Mouse (Mus musculus) heart, embryonic 16.5 days (tissue): ENCODE measurements around the gene Sod3. TPM values are rescaled to one million over a fixed set of nuclear protein-coding genes. Genes with fewer than 3 reads are reported as not detected.
A peak's percentile ranks its signal among the peaks of the same experiment; 100 is the strongest.

Experiments used
- ATAC-seq: fragments of 200-750 bp; cut with Nextera tagmentation; replicated peaks from 2 replicates; pipeline ENCODE4 v1.8.0; 2017; ENCODE audit warnings: moderate number of reproducible peaks; ENCODE audit not compliant: insufficient read depth, low FRiP score; ENCODE audit errors: extremely low read depth
- H3K27ac ChIP-seq: fragments of 300-500 bp; sonication (generic); 2 replicates; pipeline ENCODE4 v1.5.1; 2014; ENCODE audit warnings: mild to moderate bottlenecking, low read length, control low read depth, moderate library complexity
- H3K27me3 ChIP-seq: fragments of 300-500 bp; sonication (generic); 2 replicates; pipeline ENCODE4 v1.6.1; 2014; ENCODE audit warnings: low read length, mixed read lengths; ENCODE audit not compliant: control insufficient read depth, insufficient read depth
- H3K36me3 ChIP-seq: fragments of 300-500 bp; sonication (generic); 2 replicates; pipeline ENCODE4 v1.6.1; 2014; ENCODE audit not compliant: control insufficient read depth, insufficient read depth
- H3K4me1 ChIP-seq: fragments of 300-500 bp; sonication (generic); 2 replicates; pipeline ENCODE4 v1.6.1; 2014; ENCODE audit warnings: low read length, mixed read lengths; ENCODE audit not compliant: control insufficient read depth, insufficient read depth
- H3K4me2 ChIP-seq: fragments of 300-500 bp; sonication (generic); 2 replicates; pipeline ENCODE4 v1.6.1; 2014; ENCODE audit warnings: low read depth, mild to moderate bottlenecking, control low read depth, low read length
- H3K4me3 ChIP-seq: fragments of 300-500 bp; sonication (generic); 2 replicates; pipeline ENCODE4 v1.5.1; 2014; ENCODE audit warnings: mild to moderate bottlenecking, control low read depth, low read length
- H3K9ac ChIP-seq: fragments of 300-500 bp; sonication (generic); 2 replicates; pipeline ENCODE4 v1.6.1; 2014; ENCODE audit warnings: low read length, control low read depth
- H3K9me3 ChIP-seq: fragments of 300-500 bp; sonication (generic); replicated peaks from 2 replicates; pipeline ENCODE4 v1.6.1; 2016; ENCODE audit warnings: low read length; ENCODE audit not compliant: control insufficient read depth
- WGBS: fragments of 180-500 bp; shearing (Covaris S2); extraction: QIAGEN DNeasy Blood & Tissue Kit; methylation state at CpG from one replicate; pipeline ENCODE4 v1.1.7; 2014; 5-methylcytosine and 5-hydroxymethylcytosine counted together
- polyA plus RNA-seq: library from polyadenylated mRNA; unstranded; fragments of >200 nt; fragmentation: Nextera tagmentation; extraction: Ambion mirVana; gene quantifications from 2 replicates; pipeline ENCODE4 v1.2.1, GENCODE M21; 2015

Sod3 gene
- polyA plus RNA-seq, 1 experiment from 2014 or later: 1.6 TPM

DNA sequence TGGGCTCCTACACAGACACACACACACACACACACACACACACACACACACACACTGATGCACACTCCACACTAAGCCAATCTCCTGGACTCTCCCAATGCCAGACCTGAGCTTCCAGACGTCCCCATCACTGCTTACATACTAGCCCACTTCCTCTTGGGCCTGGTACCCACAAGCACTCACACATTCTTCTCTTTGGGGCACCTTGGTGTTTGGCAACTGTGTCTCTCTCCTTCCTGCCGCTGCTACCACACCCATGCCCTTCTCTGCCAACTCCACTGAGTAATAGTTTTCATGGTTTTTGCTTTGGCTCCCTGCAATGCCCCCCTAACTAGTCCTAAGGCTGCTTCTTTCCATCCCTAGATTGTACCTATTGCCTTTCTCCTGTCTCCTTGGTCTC lies 3.1 kb downstream of the Sod3 start:
- no peaks in the 10 kb centered on the region; the same call in 1 of the 2 replicates for H3K27me3 ChIP-seq
- H3K9me3 ChIP-seq: 0 out of 2 replicates have a peak, but pooled peaks cover 2% of the 10 kb centered on the region
- 58% methylated on average over 2 of the region's 2 CpGs for WGBS
- H3K4me1 ChIP-seq: peaks cover 11% of the 10 kb centered on the region
- ATAC-seq: no peak
- H3K9ac ChIP-seq: no peak overlapping the region
- H3K4me2 ChIP-seq: no peak overlapping the region
- no peaks in the 10 kb centered on the region for H3K36me3 ChIP-seq
- H3K4me3 ChIP-seq: no peak overlapping the region
- H3K27ac ChIP-seq: no peak overlapping the region

DNA sequence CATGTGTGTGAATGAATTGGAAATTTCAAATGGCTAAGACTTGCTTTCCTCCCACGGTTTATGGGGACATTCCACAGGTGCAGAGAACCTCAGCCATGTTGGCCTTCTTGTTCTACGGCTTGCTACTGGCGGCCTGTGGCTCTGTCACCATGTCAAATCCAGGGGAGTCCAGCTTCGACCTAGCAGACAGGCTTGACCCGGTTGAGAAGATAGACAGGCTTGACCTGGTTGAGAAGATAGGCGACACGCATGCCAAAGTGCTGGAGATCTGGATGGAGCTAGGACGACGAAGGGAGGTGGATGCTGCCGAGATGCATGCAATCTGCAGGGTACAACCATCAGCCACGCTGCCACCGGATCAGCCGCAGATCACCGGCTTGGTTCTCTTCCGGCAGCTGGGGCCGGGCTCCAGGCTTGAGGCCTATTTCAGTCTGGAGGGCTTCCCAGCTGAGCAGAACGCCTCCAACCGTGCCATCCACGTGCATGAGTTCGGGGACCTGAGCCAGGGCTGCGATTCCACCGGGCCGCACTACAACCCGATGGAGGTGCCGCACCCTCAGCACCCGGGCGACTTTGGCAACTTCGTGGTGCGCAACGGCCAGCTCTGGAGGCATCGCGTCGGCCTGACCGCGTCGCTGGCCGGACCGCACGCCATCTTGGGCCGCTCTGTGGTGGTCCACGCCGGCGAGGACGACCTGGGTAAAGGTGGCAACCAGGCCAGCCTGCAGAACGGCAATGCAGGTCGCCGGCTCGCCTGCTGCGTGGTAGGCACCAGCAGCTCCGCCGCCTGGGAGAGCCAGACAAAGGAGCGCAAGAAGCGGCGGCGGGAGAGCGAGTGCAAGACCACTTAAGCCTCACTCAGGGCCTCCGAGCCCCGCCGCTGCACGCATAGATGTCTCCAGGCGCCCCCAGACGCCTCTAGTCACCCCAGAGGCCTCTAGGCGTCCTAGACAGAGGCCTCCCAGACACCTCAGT lies 4.6 kb downstream of the Sod3 start:
- peaks cover 9% of the 10 kb centered on the region for H3K4me1 ChIP-seq
- peak overlapping the region; percentile 62 for H3K9ac ChIP-seq
- no peak overlapping the region for H3K27ac ChIP-seq
- 39% methylated on average over 63 of the region's 63 CpGs for WGBS
- H3K4me2 ChIP-seq: peak overlapping the region; percentile 71
- H3K36me3 ChIP-seq: no peaks in the 10 kb centered on the region
- peak overlapping the region; percentile 44 for H3K4me3 ChIP-seq
- H3K27me3 ChIP-seq: no peaks in the 10 kb centered on the region; the same call in 1 of the 2 replicates
- ATAC-seq: no peak
- 0 out of 2 replicates have a peak, but pooled peaks cover 2% of the 10 kb centered on the region for H3K9me3 ChIP-seq

DNA sequence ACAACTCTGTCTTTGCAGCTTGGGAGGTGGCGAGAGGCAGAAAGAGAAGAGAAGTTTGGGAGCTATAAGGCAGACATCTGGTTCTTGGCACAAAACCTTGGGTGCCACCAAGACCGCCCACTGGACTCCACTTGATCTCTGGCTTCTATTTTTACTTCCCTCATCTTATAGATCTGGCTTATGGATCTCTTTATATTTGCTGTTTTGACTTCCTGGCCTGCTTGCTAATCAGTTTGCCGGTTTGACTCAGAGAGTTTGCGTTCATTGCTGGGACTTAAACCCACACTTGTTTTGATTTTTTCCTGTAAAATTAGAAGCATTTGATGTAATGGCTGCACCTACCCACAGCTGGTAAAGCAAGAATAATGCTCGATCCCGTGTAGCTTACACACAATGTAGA lies 7.3 kb downstream of the Sod3 start:
- Histone ChIP-seq H3K4me1 (no peaks in the 10 kb centered on the region; the same call in 1 of the 2 replicates), H3K4me2 (no peak overlapping the region), H3K4me3 (no peak overlapping the region), H3K9me3 (0 out of 2 replicates have a peak, but pooled peaks cover 2% of the 10 kb centered on the region), H3K9ac (no peak overlapping the region), H3K36me3 (no peaks in the 10 kb centered on the region), H3K27ac (no peak overlapping the region), H3K27me3 (no peaks in the 10 kb centered on the region; the same call in 1 of the 2 replicates)
- ATAC-seq: no peak
- 88% methylated on average over 6 of the region's 6 CpGs for WGBS

DNA sequence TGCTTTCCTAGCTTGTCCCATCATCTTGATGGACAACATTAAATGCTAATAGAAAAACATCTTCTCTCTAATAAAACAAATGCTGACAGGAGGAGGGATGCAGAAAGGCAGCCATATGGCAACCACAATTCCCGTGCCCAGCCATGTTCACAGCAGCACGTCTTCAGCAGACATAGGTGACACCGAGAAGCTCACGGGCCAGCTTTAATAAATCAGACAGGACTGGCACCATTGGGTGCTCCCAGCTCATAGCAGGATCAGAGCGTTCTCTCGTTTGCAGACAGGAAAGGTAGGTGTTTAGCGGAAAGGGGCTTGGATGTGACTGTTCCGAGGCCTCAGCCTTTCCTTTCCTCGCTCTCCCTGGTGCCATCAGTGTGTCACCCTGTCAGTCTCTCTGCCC lies 12.3 kb downstream of the Sod3 start:
- Histone ChIP-seq H3K36me3 (no peaks in the 10 kb centered on the region), H3K9ac (no peak overlapping the region), H3K9me3 (no peaks in the 10 kb centered on the region), H3K4me3 (no peak overlapping the region), H3K27me3 (no peaks in the 10 kb centered on the region), H3K27ac (no peak overlapping the region), H3K4me2 (no peak overlapping the region), H3K4me1 (no peaks in the 10 kb centered on the region)
- 87% methylated on average over 9 of the region's 9 CpGs for WGBS
- ATAC-seq: no peak

DNA sequence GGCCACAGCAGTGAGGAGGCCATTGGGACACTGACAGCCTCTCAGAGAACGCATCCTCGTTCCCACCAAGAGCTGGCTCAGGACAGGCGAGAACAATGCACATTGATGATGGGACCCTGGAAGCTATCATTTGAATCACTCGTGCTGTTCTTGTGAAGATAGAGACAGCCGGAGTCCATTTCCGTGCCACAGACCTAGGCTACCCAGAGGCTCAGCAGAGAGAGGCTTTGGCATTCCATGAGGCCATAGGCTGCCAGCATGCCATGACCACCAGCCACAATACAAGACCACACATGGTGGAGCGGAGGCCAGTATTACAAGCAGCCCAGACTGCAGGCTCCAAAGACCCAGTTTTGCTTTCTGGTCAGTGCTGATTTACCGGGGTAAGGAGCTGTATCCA lies 19.2 kb downstream of the Sod3 start:
- Histone ChIP-seq H3K9ac (no peak overlapping the region), H3K9me3 (no peaks in the 10 kb centered on the region), H3K4me2 (no peak overlapping the region), H3K36me3 (no peaks in the 10 kb centered on the region), H3K27ac (no peak overlapping the region), H3K27me3 (no peaks in the 10 kb centered on the region), H3K4me1 (no peaks in the 10 kb centered on the region), H3K4me3 (no peak overlapping the region)
- no peak for ATAC-seq
- WGBS: 75% methylated on average over 8 of the region's 8 CpGs

DNA sequence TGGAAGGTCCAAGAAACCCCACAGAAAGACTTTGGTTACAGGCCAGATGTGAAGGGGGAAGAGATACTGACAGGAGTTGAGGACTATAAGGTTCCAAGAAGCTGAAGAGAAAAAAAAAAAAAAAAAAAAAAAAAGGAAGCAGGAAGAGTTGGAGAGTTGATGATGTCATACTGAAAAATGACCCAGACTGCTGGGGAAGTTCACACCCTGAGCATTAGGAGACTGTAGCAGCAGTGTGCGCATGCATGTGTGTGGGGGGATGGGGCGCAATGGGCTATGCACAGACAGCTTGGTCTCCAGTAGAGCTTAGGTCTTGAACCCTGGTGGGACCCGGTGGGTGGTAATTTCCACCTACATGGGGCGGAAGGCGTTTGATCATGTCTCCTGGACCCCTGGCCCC lies 20.2 kb downstream of the Sod3 start:
- no peak overlapping the region for H3K4me2 ChIP-seq
- no peaks in the 10 kb centered on the region for H3K27me3 ChIP-seq
- no peak for ATAC-seq
- no peaks in the 10 kb centered on the region for H3K4me1 ChIP-seq
- H3K36me3 ChIP-seq: no peaks in the 10 kb centered on the region
- WGBS: 76% methylated on average over 5 of the region's 5 CpGs
- no peak overlapping the region for H3K4me3 ChIP-seq
- no peak overlapping the region for H3K9ac ChIP-seq
- H3K9me3 ChIP-seq: no peaks in the 10 kb centered on the region
- no peak overlapping the region for H3K27ac ChIP-seq

DNA sequence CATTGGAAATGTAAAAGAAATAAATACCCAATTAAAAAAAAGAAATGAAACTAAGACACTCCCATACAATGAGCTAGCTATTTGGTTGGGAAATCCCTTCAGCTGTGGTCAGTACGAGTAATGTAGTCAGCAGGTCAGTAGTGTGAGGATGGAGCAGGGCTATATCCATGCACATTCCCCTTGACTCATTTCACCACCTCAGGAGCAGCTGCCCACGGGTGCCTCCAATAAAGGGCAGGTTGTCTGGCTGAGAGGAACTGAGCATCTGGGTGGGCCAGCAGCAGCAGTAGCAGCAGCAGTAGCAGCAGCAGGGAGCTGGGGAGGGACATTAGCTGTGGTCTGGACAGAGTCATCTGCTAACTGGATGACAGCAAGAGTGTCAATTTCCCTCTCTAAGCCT lies 22.4 kb downstream of the Sod3 start:
- Histone ChIP-seq H3K9ac (no peak overlapping the region), H3K4me1 (no peaks in the 10 kb centered on the region), H3K36me3 (peaks cover 4% of the 10 kb centered on the region; the same call in 1 of the 2 replicates), H3K4me2 (no peak overlapping the region), H3K4me3 (no peak overlapping the region), H3K27ac (no peak overlapping the region), H3K9me3 (peaks cover 3% of the 10 kb centered on the region; the same call in 1 of the 2 replicates), H3K27me3 (no peaks in the 10 kb centered on the region)
- WGBS: 56% methylated on average over 2 of the region's 2 CpGs
- no peak for ATAC-seq

DNA sequence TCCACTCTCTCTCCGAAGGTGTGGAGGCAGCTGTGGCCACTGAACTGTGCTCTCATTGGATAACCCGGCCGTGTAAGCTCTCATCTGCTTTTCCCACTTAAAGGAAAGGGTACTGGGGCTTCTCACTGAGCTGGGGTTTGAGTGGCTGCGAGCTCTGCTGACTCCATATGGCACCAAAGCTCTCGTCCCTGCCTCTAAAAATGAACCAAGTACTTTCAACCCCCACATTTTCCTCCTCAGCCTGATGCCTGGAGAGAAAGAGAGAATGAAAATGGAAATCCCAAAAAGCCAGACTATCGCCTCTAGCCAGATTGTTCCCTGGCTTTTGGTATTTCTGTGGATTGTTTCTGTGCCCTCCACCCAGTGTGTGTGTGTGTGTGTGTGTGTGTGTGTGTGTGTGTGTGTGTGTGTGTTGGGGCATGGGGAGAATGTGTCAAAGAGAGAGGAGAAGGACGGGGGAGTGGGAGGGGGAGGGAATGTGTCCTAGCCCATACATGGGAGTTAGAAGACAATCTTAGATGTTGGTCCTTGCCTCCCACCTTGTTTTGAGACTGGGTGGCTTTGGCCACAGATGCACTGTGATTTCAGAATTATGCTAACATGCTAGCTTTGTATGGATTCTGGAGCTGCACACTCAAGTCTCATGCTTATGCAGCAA lies 24.6 kb downstream of the Sod3 start:
- 66% methylated on average over 7 of the region's 7 CpGs for WGBS
- H3K4me2 ChIP-seq: no peak overlapping the region
- peaks cover 3% of the 10 kb centered on the region; the same call in 1 of the 2 replicates for H3K9me3 ChIP-seq
- H3K4me3 ChIP-seq: no peak overlapping the region
- no peak overlapping the region for H3K9ac ChIP-seq
- H3K27ac ChIP-seq: no peak overlapping the region
- H3K27me3 ChIP-seq: no peaks in the 10 kb centered on the region
- no peak for ATAC-seq
- H3K4me1 ChIP-seq: no peaks in the 10 kb centered on the region
- H3K36me3 ChIP-seq: peaks cover 4% of the 10 kb centered on the region; the same call in 1 of the 2 replicates

GRCm38 (mm10) chr5:52390381-52390780 lies 26.8 kb downstream of the Sod3 start:
- Histone ChIP-seq H3K36me3 (peaks cover 4% of the 10 kb centered on the region; the same call in 1 of the 2 replicates), H3K27me3 (no peaks in the 10 kb centered on the region), H3K4me3 (no peak overlapping the region), H3K27ac (no peak overlapping the region), H3K9me3 (peaks cover 3% of the 10 kb centered on the region; the same call in 1 of the 2 replicates), H3K4me1 (no peaks in the 10 kb centered on the region), H3K9ac (no peak overlapping the region), H3K4me2 (no peak overlapping the region)
- 75% methylated on average over 6 of the region's 6 CpGs for WGBS
- ATAC-seq: no peak
